24 mouse cellular contexts compared by ENCODE assay signal in the genomic region with DNA sequence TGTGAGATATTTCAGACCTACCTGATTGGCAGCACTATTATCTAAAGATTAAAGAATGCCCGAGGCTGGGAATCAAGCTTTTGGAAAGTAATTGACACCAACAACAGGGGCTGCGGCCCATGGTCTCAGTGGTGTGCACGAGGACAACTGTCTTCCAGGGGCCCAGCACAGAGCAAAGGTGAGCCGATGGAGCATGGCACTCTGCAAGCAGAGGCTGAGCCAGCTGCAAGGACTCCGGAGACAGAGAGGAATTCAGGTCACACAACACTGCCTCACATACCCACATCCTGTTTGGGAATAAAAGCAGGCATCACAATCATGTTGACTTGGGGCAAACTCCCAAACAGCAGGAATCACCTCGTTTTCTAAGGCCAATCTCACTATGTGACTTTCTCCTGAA. TPM values are rescaled to one million over a fixed set of nuclear protein-coding genes. Genes with fewer than 3 reads are reported as not detected.
DNase-seq lines count a peak whose midpoint lies in the region; ATAC-seq and TF ChIP-seq lines count a peak whose summit lies in the region.
"Had no signal": no experiment of that assay in that cellular context is flagged by ENCODE, and none has a peak within 500 bp of the region (broad histone marks: within the 10 kb centered on the region; RNA-seq: fewer than 3 reads in every experiment).

No protein-coding gene starts in this region.

- no peak overlapping the region for H3K9ac ChIP-seq in hindbrain, embryonic 13.5 days
- H3K9ac ChIP-seq: embryonic facial prominence, embryonic 12.5 days; forebrain, embryonic 15.5 days; liver, embryonic 14.5 days; lung, embryonic 15.5 days; midbrain, embryonic 12.5 days; neural tube, embryonic 13.5 days had no signal

- no peak for ATAC-seq in hindbrain, embryonic 13.5 days (ENCODE audit: low FRiP score)
- no peak for ATAC-seq in cerebellum, adult (ENCODE audit: insufficient number of reproducible peaks, low FRiP score, low TSS enrichment)
- no peak for ATAC-seq in monocyte, adult 5-6 weeks (replicated peaks; ENCODE audit: insufficient number of reproducible peaks, low FRiP score, low TSS enrichment, poor library complexity, severe bottlenecking)
- ATAC-seq: forebrain, embryonic 15.5 days; inflammation-experienced regulatory T-cells, adult 6 months had no signal

- no peak for TF ChIP-seq POLR2A in thymus, adult 2 months (IDR thresholded peaks at IDR 0.05; ENCODE audit: control insufficient read depth, extremely low read depth, insufficient read depth, low read length, poor library complexity)

- H3K4me2 ChIP-seq in hindbrain, embryonic 13.5 days: no peak overlapping the region
- H3K4me2 ChIP-seq: embryonic facial prominence, embryonic 12.5 days; forebrain, embryonic 15.5 days; lung, embryonic 15.5 days; midbrain, embryonic 12.5 days; neural tube, embryonic 13.5 days had no signal

- TF ChIP-seq CTCF in thymus, adult 2 months (IDR thresholded peaks at IDR 0.05; ENCODE audit: borderline replicate concordance, control insufficient read depth, extremely low read depth, insufficient read depth, low read length, poor library complexity): no peak

- H3K4me1 ChIP-seq in hindbrain, embryonic 10.5 days (replicated peaks): peaks cover 26% of the 10 kb centered on the region
- peaks cover 24% of the 10 kb centered on the region for H3K4me1 ChIP-seq in hindbrain, embryonic 13.5 days (replicated peaks)
- H3K4me1 ChIP-seq in thymus, adult 2 months (replicated peaks; ENCODE audit: control insufficient read depth, insufficient read depth, low read length): peaks cover 7% of the 10 kb centered on the region

- peak; percentile 15 for DNase-seq in hindbrain, embryonic 10.5 days (ENCODE audit: low spot score)
- peak; percentile 26 for DNase-seq in thymus, adult 2 months
- DNase-seq in thymus, postnatal 0 days (ENCODE audit: low spot score): no peak
- peak; percentile 38 to 53 for DNase-seq in kidney, postnatal 4 days
- no peak for DNase-seq in right cerebral cortex, adult 18-20 months
- DNase-seq: adrenal gland, postnatal 36 days; cerebellum, adult 18-20 months; cerebellum, postnatal 36 days; gastrocnemius, postnatal 36 days; right cerebral cortex, postnatal 4 days had no signal

- no peak overlapping the region for H3K27ac ChIP-seq in hindbrain, embryonic 10.5 days
- H3K27ac ChIP-seq in hindbrain, embryonic 13.5 days: no peak overlapping the region
- H3K27ac ChIP-seq in thymus, adult 2 months (ENCODE audit: control insufficient read depth, insufficient read depth, low read length): no peak overlapping the region
- H3K27ac ChIP-seq: embryonic facial prominence, embryonic 12.5 days; forebrain, embryonic 15.5 days; liver, embryonic 14.5 days; lung, embryonic 15.5 days; macrophage; midbrain, embryonic 12.5 days; neural tube, embryonic 13.5 days; stomach, postnatal 0 days had no signal

- no peaks in the 10 kb centered on the region for H3K9me3 ChIP-seq in hindbrain, embryonic 10.5 days
- H3K9me3 ChIP-seq in hindbrain, embryonic 13.5 days: no peaks in the 10 kb centered on the region
- H3K9me3 ChIP-seq: embryonic facial prominence, embryonic 12.5 days; forebrain, embryonic 15.5 days; lung, embryonic 15.5 days; midbrain, embryonic 12.5 days; neural tube, embryonic 13.5 days had no signal

- no peak overlapping the region for H3K4me3 ChIP-seq in hindbrain, embryonic 10.5 days
- H3K4me3 ChIP-seq in hindbrain, embryonic 13.5 days: no peak overlapping the region
- no peak overlapping the region for H3K4me3 ChIP-seq in thymus, adult 2 months (ENCODE audit: control insufficient read depth, insufficient read depth, low read length)
- H3K4me3 ChIP-seq: embryonic facial prominence, embryonic 12.5 days; erythroblast, embryonic 14.5 days; forebrain, embryonic 15.5 days; lung, embryonic 15.5 days; midbrain, embryonic 12.5 days; neural tube, embryonic 13.5 days had no signal

- H3K36me3 ChIP-seq in hindbrain, embryonic 10.5 days: no peaks in the 10 kb centered on the region
- no peaks in the 10 kb centered on the region for H3K36me3 ChIP-seq in hindbrain, embryonic 13.5 days
- no peaks in the 10 kb centered on the region for H3K36me3 ChIP-seq in thymus, adult 2 months (ENCODE audit: control insufficient read depth, insufficient read depth, low read length)
- H3K36me3 ChIP-seq: embryonic facial prominence, embryonic 12.5 days; forebrain, embryonic 15.5 days; lung, embryonic 15.5 days; midbrain, embryonic 12.5 days; neural tube, embryonic 13.5 days had no signal

- 19% methylated on average over 6 of the region's 6 CpGs for WGBS in hindbrain, embryonic 10.5 days
- 23% methylated on average over 6 of the region's 6 CpGs for WGBS in hindbrain, embryonic 13.5 days
- WGBS in thymus, adult 2 months: 76% methylated on average over 6 of the region's 6 CpGs

- H3K27me3 ChIP-seq in hindbrain, embryonic 10.5 days (ENCODE audit: insufficient read depth, poor library complexity, severe bottlenecking): no peaks in the 10 kb centered on the region
- no peaks in the 10 kb centered on the region for H3K27me3 ChIP-seq in hindbrain, embryonic 13.5 days
- no peaks in the 10 kb centered on the region for H3K27me3 ChIP-seq in thymus, adult 2 months (ENCODE audit: control insufficient read depth, insufficient read depth, low read length)
- H3K27me3 ChIP-seq: embryonic facial prominence, embryonic 12.5 days; forebrain, embryonic 15.5 days; lung, embryonic 15.5 days; midbrain, embryonic 12.5 days; neural tube, embryonic 13.5 days had no signal

RNA-seq across cellular contexts. Expression of a gene that starts 5.5 kb away (rescaled TPM):
- polyA plus RNA-seq in hindbrain, embryonic 10.5 days (2016; fragmentation: Nextera tagmentation; extraction: Ambion mirVana): 89.5 and 94.7 TPM in 2 replicates
- polyA plus RNA-seq in hindbrain, embryonic 13.5 days (2015; fragmentation: Nextera tagmentation; extraction: Ambion mirVana): 72.2 and 78.2 TPM in 2 replicates
- polyA plus RNA-seq in thymus, adult 2 months (2012; rRNA removed): 12.7 and 18.6 TPM in 2 replicates
- polyA plus RNA-seq in thymus, postnatal 0 days (2015; fragmentation: Nextera tagmentation; extraction: Ambion mirVana): 10.3 and 10.5 TPM in 2 replicates
- total RNA-seq in monocyte, adult 5-6 weeks (2017): 2.2 to 2.6 TPM (median 2.5 TPM) in 3 replicates
- total RNA-seq: CH12.LX had no signal

Comparison
In these comparisons a context has a peak if more than half of its experiments do, and no peak if none do; other contexts are left out.
1. DNase-seq: peak in hindbrain, embryonic 10.5 days (single experiment), thymus, adult 2 months (single experiment) and kidney, postnatal 4 days (2 of 2); none in thymus, postnatal 0 days (single experiment) and right cerebral cortex, adult 18-20 months (single experiment).